Mouse (Mus musculus) T-cell, adult 2 months (primary cell): ENCODE data around the gene Gimap4.

Experiments used
- DNase-seq: peaks from one replicate; pipeline ENCODE4 v3.0.0; 2022; ENCODE audit warnings: low spot score

Gene Gimap4

GRCm38 (mm10) chr6:48700251-48701075 is 16.1 kb downstream of the Gimap4 start:
- peak; percentile 50 for DNase-seq

GRCm38 (mm10) chr6:48702146-48702545 is 17.8 kb downstream of the Gimap4 start:
- peak; percentile 22 for DNase-seq

GRCm38 (mm10) chr6:48702601-48703000 is 18.3 kb downstream of the Gimap4 start:
- no peak for DNase-seq

GRCm38 (mm10) chr6:48704146-48704545 is 19.8 kb downstream of the Gimap4 start:
- DNase-seq: no peak

GRCm38 (mm10) chr6:48706130-48706529 is 21.8 kb downstream of the Gimap4 start:
- DNase-seq: peak; percentile 63

- peak; percentile 90 for DNase-seq
Measured at GRCm38 (mm10) chr6:48718455-48718854, 34.1 kb downstream of the Gimap4 start, which contains the start of the genes Gm28053 and Gimap7. TSS of gene Gm28053 (plus strand) at chr6:48718607. TSS of gene Gimap7 (plus strand) at chr6:48718621.

GRCm38 (mm10) chr6:48720326-48720725 is 36.0 kb downstream of the Gimap4 start:
- no peak for DNase-seq

- peak; percentile 52 for DNase-seq
Measured at GRCm38 (mm10) chr6:48723468-48723867, 39.1 kb downstream of the Gimap4 start.

- peak; percentile 88 for DNase-seq
Measured at GRCm38 (mm10) chr6:48725476-48725875, 41.1 kb downstream of the Gimap4 start.

- DNase-seq: peak; percentile 91
Measured at GRCm38 (mm10) chr6:48727761-48728160, 43.4 kb downstream of the Gimap4 start.

- peak; percentile 95 for DNase-seq
Measured at GRCm38 (mm10) chr6:48732864-48733304, 48.5 kb downstream of the Gimap4 start.

- no peak for DNase-seq
Measured at GRCm38 (mm10) chr6:48733660-48734059, 49.3 kb downstream of the Gimap4 start.

- DNase-seq: peak; percentile 68
Measured at GRCm38 (mm10) chr6:48737053-48737452, 52.7 kb downstream of the Gimap4 start.

- DNase-seq: no peak
Measured at GRCm38 (mm10) chr6:48737688-48738087, 53.3 kb downstream of the Gimap4 start.

GRCm38 (mm10) chr6:48738961-48739779 is 54.8 kb downstream of the Gimap4 start, which contains the start of gene Gimap1:
TSS of gene Gimap1 (plus strand) at chr6:48739054.
- peak; percentile 84 for DNase-seq

GRCm38 (mm10) chr6:48739780-48740055 is 55.4 kb downstream of the Gimap4 start:
- DNase-seq: no peak

GRCm38 (mm10) chr6:48740501-48741169 is 56.3 kb downstream of the Gimap4 start:
- no peak for DNase-seq

- peak; percentile 47 for DNase-seq
Measured at GRCm38 (mm10) chr6:48741273-48741672, 56.9 kb downstream of the Gimap4 start.
